Mouse (Mus musculus) heart, embryonic 12.5 days (tissue): ENCODE results near the gene Prpsap1. TPM values are rescaled to one million over a fixed set of nuclear protein-coding genes. Genes with fewer than 3 reads are reported as not detected.

ENCODE experiments used
- ATAC-seq: fragments of 200-750 bp; cut with Nextera tagmentation; 2 replicates; pipeline ENCODE4 v1.8.0; 2017; ENCODE audit warnings: moderate TSS enrichment, moderate library complexity; ENCODE audit not compliant: insufficient number of reproducible peaks, low FRiP score
- H3K27ac ChIP-seq: fragments of 300-500 bp; sonication (generic); 2 replicates; pipeline ENCODE4 v1.5.1; 2016; ENCODE audit warnings: mild to moderate bottlenecking, moderate library complexity; ENCODE audit not compliant: poor library complexity, severe bottlenecking
- H3K27me3 ChIP-seq: fragments of 300-500 bp; sonication (generic); replicated peaks from 2 replicates; pipeline ENCODE4 v1.6.1; 2016; ENCODE audit warnings: mild to moderate bottlenecking, moderate library complexity
- H3K36me3 ChIP-seq: fragments of 300-500 bp; sonication (generic); 2 replicates; pipeline ENCODE4 v1.6.1; 2016; ENCODE audit warnings: mild to moderate bottlenecking, moderate library complexity
- H3K4me1 ChIP-seq: fragments of 300-500 bp; sonication (generic); replicated peaks from 2 replicates; pipeline ENCODE4 v1.6.1; 2016; ENCODE audit warnings: mild to moderate bottlenecking
- H3K4me2 ChIP-seq: fragments of 300-500 bp; sonication (generic); 2 replicates; pipeline ENCODE4 v1.6.1; 2016; ENCODE audit warnings: mild to moderate bottlenecking, moderate library complexity
- H3K4me3 ChIP-seq: fragments of 300-500 bp; sonication (generic); 2 replicates; pipeline ENCODE4 v1.5.1; 2016; ENCODE audit warnings: mild to moderate bottlenecking
- H3K9ac ChIP-seq: fragments of 300-500 bp; sonication (generic); 2 replicates; pipeline ENCODE4 v1.6.1; 2016; ENCODE audit warnings: mild to moderate bottlenecking, moderate library complexity
- H3K9me3 ChIP-seq: fragments of 300-500 bp; sonication (generic); replicated peaks from 2 replicates; pipeline ENCODE4 v1.6.1; 2016; ENCODE audit warnings: mild to moderate bottlenecking, moderate library complexity
- WGBS: fragments of 180-500 bp; shearing (Covaris S2); methylation state at CpG from one replicate; pipeline ENCODE4 v1.1.7; 2016; 5-methylcytosine and 5-hydroxymethylcytosine counted together
- polyA plus RNA-seq: library from polyadenylated mRNA; unstranded; fragments of >200 nt; fragmentation: Nextera tagmentation; extraction: Ambion mirVana; gene quantifications from 2 replicates; pipeline ENCODE4 v1.2.1, GENCODE M21; 2016

Gene Prpsap1
- polyA plus RNA-seq, 1 experiment from 2014 or later, result 94.8 TPM

- Histone ChIP-seq H3K4me3 (peak overlapping the region; percentile 55), H3K36me3 (0 out of 2 replicates have a peak, but pooled peaks cover 3% of the 10 kb centered on the region), H3K4me2 (peak overlapping the region; percentile 95), H3K27me3 (peaks cover 53% of the 10 kb centered on the region), H3K27ac (no peak overlapping the region), H3K9ac (peak overlapping the region; percentile 35), H3K4me1 (peaks cover 47% of the 10 kb centered on the region), H3K9me3 (no peaks in the 10 kb centered on the region)
- 4% methylated on average over 48 of the region's 48 CpGs for WGBS
- ATAC-seq, result no peak
Observed at GRCm38 (mm10) chr11:116531371-116532191, 37.6 kb upstream of the Prpsap1 start.

GRCm38 (mm10) chr11:116530187-116531147, 36.5 kb upstream of the Prpsap1 start, which contains the start of gene Sphk1:
Sphk1 (plus strand) TSS chr11:116530925.
- no peaks in the 10 kb centered on the region for H3K36me3 ChIP-seq
- 32% methylated on average over 11 of the region's 11 CpGs for WGBS
- peak within 1 kb of the TSS; percentile 55 for H3K4me3 ChIP-seq
- no peak within 1 kb of the TSS for H3K27ac ChIP-seq
- peak within 1 kb of the TSS; percentile 35 for H3K9ac ChIP-seq
- peaks cover 40% of the 10 kb centered on the region for H3K4me1 ChIP-seq
- ATAC-seq, result no peak
- peaks cover 48% of the 10 kb centered on the region for H3K27me3 ChIP-seq
- peak within 1 kb of the TSS; percentile 95 for H3K4me2 ChIP-seq
- H3K9me3 ChIP-seq, result no peaks in the 10 kb centered on the region

GRCm38 (mm10) chr11:116528636-116529320, 34.8 kb upstream of the Prpsap1 start:
- ATAC-seq, result no peak
- Histone ChIP-seq H3K9me3 (no peaks in the 10 kb centered on the region), H3K27me3 (peaks cover 35% of the 10 kb centered on the region), H3K9ac (no peak overlapping the region), H3K27ac (no peak overlapping the region), H3K4me3 (no peak overlapping the region), H3K4me1 (peaks cover 44% of the 10 kb centered on the region), H3K4me2 (no peak overlapping the region), H3K36me3 (no peaks in the 10 kb centered on the region)
- 81% methylated on average over 8 of the region's 8 CpGs for WGBS

- ATAC-seq, result peak; percentile 87
- H3K9me3 ChIP-seq, result no peaks in the 10 kb centered on the region
- 44% methylated on average over 5 of the region's 5 CpGs for WGBS
- peak overlapping the region; percentile 83 for H3K27ac ChIP-seq
- H3K4me1 ChIP-seq, result peaks cover 26% of the 10 kb centered on the region
- H3K36me3 ChIP-seq, result no peaks in the 10 kb centered on the region
- 0 out of 2 replicates have a peak overlapping the region, but pooled peaks have one; percentile 3 for H3K4me2 ChIP-seq
- H3K9ac ChIP-seq, result no peak overlapping the region
- no peak overlapping the region for H3K4me3 ChIP-seq
- H3K27me3 ChIP-seq, result no peaks in the 10 kb centered on the region
Observed at GRCm38 (mm10) chr11:116523699-116524189, 29.7 kb upstream of the Prpsap1 start.

GRCm38 (mm10) chr11:116522886-116523698, 29.1 kb upstream of the Prpsap1 start:
- H3K36me3 ChIP-seq, result no peaks in the 10 kb centered on the region
- 39% methylated on average over 16 of the region's 16 CpGs for WGBS
- no peak for ATAC-seq
- H3K27ac ChIP-seq, result peak overlapping the region; percentile 83
- peaks cover 27% of the 10 kb centered on the region for H3K4me1 ChIP-seq
- H3K27me3 ChIP-seq, result no peaks in the 10 kb centered on the region
- peak overlapping the region; percentile 30; the same call in 1 of the 2 replicates for H3K4me2 ChIP-seq
- no peaks in the 10 kb centered on the region for H3K9me3 ChIP-seq
- H3K9ac ChIP-seq, result no peak overlapping the region
- no peak overlapping the region for H3K4me3 ChIP-seq

- ATAC-seq, result no peak
- H3K36me3 ChIP-seq, result no peaks in the 10 kb centered on the region
- H3K4me2 ChIP-seq, result no peak overlapping the region
- no peaks in the 10 kb centered on the region for H3K27me3 ChIP-seq
- WGBS, result 89% methylated on average over 3 of the region's 3 CpGs
- no peak overlapping the region for H3K27ac ChIP-seq
- no peak overlapping the region for H3K9ac ChIP-seq
- peaks cover 30% of the 10 kb centered on the region for H3K4me1 ChIP-seq
- no peak overlapping the region for H3K4me3 ChIP-seq
- no peaks in the 10 kb centered on the region for H3K9me3 ChIP-seq
Observed at GRCm38 (mm10) chr11:116522046-116522445, 28.0 kb upstream of the Prpsap1 start.

GRCm38 (mm10) chr11:116521143-116521542, 27.1 kb upstream of the Prpsap1 start:
- WGBS, result 63% methylated on average over 3 of the region's 3 CpGs
- peaks cover 30% of the 10 kb centered on the region for H3K4me1 ChIP-seq
- no peaks in the 10 kb centered on the region for H3K27me3 ChIP-seq
- H3K4me2 ChIP-seq, result no peak overlapping the region
- H3K36me3 ChIP-seq, result no peaks in the 10 kb centered on the region
- no peaks in the 10 kb centered on the region for H3K9me3 ChIP-seq
- no peak overlapping the region for H3K9ac ChIP-seq
- no peak overlapping the region for H3K27ac ChIP-seq
- no peak overlapping the region for H3K4me3 ChIP-seq
- ATAC-seq, result no peak

- H3K9ac ChIP-seq, result no peak overlapping the region
- peaks cover 19% of the 10 kb centered on the region for H3K27me3 ChIP-seq
- H3K4me3 ChIP-seq, result no peak overlapping the region
- no peak overlapping the region for H3K4me2 ChIP-seq
- H3K9me3 ChIP-seq, result no peaks in the 10 kb centered on the region
- H3K27ac ChIP-seq, result no peak overlapping the region
- peaks cover 20% of the 10 kb centered on the region for H3K4me1 ChIP-seq
- no peaks in the 10 kb centered on the region for H3K36me3 ChIP-seq
- 56% methylated on average over 8 of the region's 8 CpGs for WGBS
- no peak for ATAC-seq
Observed at GRCm38 (mm10) chr11:116518482-116518881, 24.5 kb upstream of the Prpsap1 start.

- H3K4me3 ChIP-seq, result no peak overlapping the region
- ATAC-seq, result no peak
- H3K36me3 ChIP-seq, result no peaks in the 10 kb centered on the region
- H3K4me2 ChIP-seq, result peak overlapping the region; percentile 16
- H3K9ac ChIP-seq, result no peak overlapping the region
- H3K27ac ChIP-seq, result no peak overlapping the region
- H3K27me3 ChIP-seq, result peaks cover 20% of the 10 kb centered on the region
- WGBS, result 22% methylated on average over 24 of the region's 24 CpGs
- peaks cover 7% of the 10 kb centered on the region; the same call in 1 of the 2 replicates for H3K9me3 ChIP-seq
- H3K4me1 ChIP-seq, result peaks cover 6% of the 10 kb centered on the region; the same call in 1 of the 2 replicates
Observed at GRCm38 (mm10) chr11:116515330-116516020, 21.5 kb upstream of the Prpsap1 start.
